Mouse (Mus musculus): ENCODE results near the gene Gsk3b. TPM values are rescaled to one million over a fixed set of nuclear protein-coding genes. Genes with fewer than 3 reads are reported as not detected.

Gene Gsk3b
- polyA plus RNA-seq, 1 experiment from 2014 or later = 171 TPM

DNA sequence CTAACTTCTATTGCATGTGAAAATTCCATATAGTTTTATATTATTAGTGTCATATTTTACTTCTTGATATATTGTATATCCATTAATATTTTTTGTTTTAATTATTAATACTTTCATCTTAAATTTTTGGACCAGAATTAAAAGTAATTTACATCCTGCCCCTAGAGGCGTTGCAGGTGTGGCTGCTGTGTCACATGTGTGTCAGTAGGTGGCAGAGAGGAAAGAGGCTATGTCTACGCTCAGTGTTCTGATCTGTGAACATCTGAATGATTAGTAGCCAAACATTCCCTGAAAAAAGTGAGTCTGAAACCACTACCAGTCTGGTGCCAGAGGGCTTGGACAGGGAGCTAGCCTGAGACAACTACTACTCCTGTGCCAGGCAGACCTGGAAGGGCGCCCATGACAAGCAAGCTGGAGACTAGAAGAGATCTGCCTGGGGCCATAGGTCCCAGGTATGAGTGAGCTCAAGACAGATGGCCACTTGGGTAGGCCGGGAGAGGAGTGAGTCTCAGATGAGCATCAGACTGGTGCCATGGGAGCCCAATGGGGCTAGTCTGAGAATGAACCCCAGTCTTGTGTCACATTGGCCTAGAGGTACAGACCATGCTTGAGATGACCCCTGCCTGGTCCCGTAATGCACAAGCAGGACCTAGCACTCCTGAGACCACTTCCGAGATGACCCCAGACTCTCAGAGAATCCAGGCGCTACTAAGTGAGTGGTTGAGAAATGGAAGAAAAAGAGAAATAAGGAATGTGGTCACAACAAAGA lies 69.2 kb downstream of the Gsk3b start:
- H3K4me3 ChIP-seq (replicated peaks; ENCODE audit: low read length) = no peak overlapping the region
- no peak overlapping the region for H3K9ac ChIP-seq
- H3K9me3 ChIP-seq (ENCODE audit: control insufficient read depth, low read length) = no peaks in the 10 kb centered on the region
- no peaks in the 10 kb centered on the region for H3K36me3 ChIP-seq (replicated peaks; ENCODE audit: control insufficient read depth, insufficient read depth)
- no peak overlapping the region for H3K4me2 ChIP-seq (replicated peaks)
- H3K27me3 ChIP-seq (ENCODE audit: control insufficient read depth, insufficient read depth, low read length) = no peaks in the 10 kb centered on the region
- WGBS = 92% methylated on average over 7 of the region's 7 CpGs
- H3K27ac ChIP-seq = no peak overlapping the region
- peaks cover 3% of the 10 kb centered on the region; the same call in 1 of the 2 replicates for H3K4me1 ChIP-seq (replicated peaks; ENCODE audit: control insufficient read depth, insufficient read depth, low read length)
- DNase-seq (ENCODE audit: low spot score) (no peak), ATAC-seq (ENCODE audit: low FRiP score) (peak; percentile 25; the same call in 1 of the 2 replicates)

DNA sequence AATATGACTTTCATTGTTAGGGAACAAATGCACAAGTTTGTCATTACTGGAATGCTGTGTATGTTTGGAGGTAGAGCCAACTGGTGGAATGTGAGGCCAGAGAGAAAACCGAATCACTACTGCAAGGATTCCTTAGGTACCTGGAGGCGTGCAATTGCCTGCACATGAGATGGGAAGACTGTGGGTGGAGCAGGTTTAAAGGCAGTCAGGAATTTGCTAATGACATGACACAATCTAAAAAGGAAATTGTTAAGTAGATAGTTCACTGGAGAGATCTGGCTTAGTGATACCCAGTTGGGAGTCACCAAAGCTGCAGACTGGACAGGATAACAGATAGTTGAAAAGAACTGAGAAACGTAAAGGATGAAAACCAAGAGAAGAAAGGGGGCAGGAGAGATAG lies 73.2 kb downstream of the Gsk3b start:
- H3K36me3 ChIP-seq (replicated peaks; ENCODE audit: control insufficient read depth, insufficient read depth) = no peaks in the 10 kb centered on the region
- H3K4me3 ChIP-seq (replicated peaks; ENCODE audit: low read length) = no peak overlapping the region
- no peak for ATAC-seq (ENCODE audit: low FRiP score)
- H3K27me3 ChIP-seq (ENCODE audit: control insufficient read depth, insufficient read depth, low read length) = no peaks in the 10 kb centered on the region
- no peak for DNase-seq (ENCODE audit: low spot score)
- no peaks in the 10 kb centered on the region; the same call in 1 of the 2 replicates for H3K4me1 ChIP-seq (replicated peaks; ENCODE audit: control insufficient read depth, insufficient read depth, low read length)
- H3K27ac ChIP-seq = peak overlapping the region; percentile 5; the same call in 1 of the 2 replicates
- no peak overlapping the region for H3K4me2 ChIP-seq (replicated peaks)
- 91% methylated on average over 3 of the region's 3 CpGs for WGBS
- H3K9me3 ChIP-seq (ENCODE audit: control insufficient read depth, low read length) = no peaks in the 10 kb centered on the region
- no peak overlapping the region for H3K9ac ChIP-seq

DNA sequence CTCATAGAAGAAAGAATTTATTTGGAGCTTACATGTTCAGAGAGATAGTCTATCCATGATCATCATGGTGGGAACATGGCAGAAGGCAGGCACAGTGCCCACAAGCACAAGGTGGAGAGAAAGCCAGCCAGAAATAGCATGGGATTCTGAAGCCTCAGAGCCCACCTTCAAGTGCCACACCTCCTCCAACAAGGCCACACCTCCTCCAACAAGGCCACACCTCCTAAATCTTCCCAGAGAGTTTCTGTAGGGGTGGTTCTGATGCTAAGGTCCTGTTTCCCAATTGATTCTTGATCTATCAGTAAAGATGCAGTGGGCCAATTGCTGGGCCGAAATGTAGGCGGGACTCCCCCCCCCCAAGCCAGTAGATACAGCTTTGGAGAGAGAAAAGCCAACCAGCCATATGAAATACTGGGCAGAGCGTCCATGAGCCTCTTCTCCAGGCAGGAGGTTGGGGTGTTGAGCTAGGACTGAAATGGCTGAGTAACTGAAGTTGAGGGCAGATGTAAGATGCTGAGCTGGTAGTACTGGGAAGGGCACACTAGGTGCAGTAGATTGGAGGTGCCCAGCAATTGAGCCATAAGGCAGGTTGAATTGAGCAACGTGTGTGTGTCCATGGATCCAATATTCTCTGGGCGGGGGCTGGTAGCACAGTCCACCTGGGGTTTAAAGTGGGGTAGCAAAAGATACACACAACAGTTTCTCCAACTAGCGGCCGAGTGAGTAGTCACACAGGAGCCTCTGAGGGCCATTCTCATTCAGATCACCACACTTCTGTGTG lies 76.2 kb downstream of the Gsk3b start:
- H3K27ac ChIP-seq = no peak overlapping the region
- DNase-seq (ENCODE audit: low spot score) = no peak
- H3K4me2 ChIP-seq (replicated peaks) = no peak overlapping the region
- no peak for ATAC-seq (ENCODE audit: low FRiP score)
- no peaks in the 10 kb centered on the region for H3K4me1 ChIP-seq (replicated peaks; ENCODE audit: control insufficient read depth, insufficient read depth, low read length)
- 92% methylated on average over 7 of the region's 7 CpGs for WGBS
- no peaks in the 10 kb centered on the region for H3K9me3 ChIP-seq (ENCODE audit: control insufficient read depth, low read length)
- no peaks in the 10 kb centered on the region for H3K27me3 ChIP-seq (ENCODE audit: control insufficient read depth, insufficient read depth, low read length)
- no peaks in the 10 kb centered on the region for H3K36me3 ChIP-seq (replicated peaks; ENCODE audit: control insufficient read depth, insufficient read depth)
- no peak overlapping the region for H3K9ac ChIP-seq
- H3K4me3 ChIP-seq (replicated peaks; ENCODE audit: low read length) = no peak overlapping the region

DNA sequence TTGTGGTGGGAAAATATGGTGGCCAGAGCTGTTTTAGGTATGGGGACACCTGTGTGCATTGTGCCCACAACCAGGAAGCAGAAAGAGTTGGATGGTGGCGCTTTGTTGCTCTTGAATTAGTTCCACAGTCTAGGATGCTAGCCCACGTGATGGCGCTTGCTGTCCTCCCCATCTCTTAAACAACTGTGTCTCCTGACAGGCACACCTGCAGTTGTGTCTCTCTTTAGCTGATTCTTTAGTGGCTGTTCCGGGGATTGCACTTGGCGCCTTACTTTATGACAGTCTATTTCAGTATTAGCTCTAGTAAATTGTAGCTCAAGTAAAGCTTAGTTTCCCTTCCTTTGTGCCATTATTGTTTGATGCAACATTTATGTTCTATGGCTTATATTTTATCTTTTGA lies 80.2 kb downstream of the Gsk3b start:
- Histone ChIP-seq H3K4me3 (replicated peaks; ENCODE audit: low read length) (no peak overlapping the region), H3K36me3 (replicated peaks; ENCODE audit: control insufficient read depth, insufficient read depth) (peaks cover 13% of the 10 kb centered on the region; the same call in 1 of the 2 replicates), H3K9me3 (ENCODE audit: control insufficient read depth, low read length) (no peaks in the 10 kb centered on the region), H3K27me3 (ENCODE audit: control insufficient read depth, insufficient read depth, low read length) (no peaks in the 10 kb centered on the region), H3K27ac (no peak overlapping the region), H3K9ac (no peak overlapping the region), H3K4me1 (replicated peaks; ENCODE audit: control insufficient read depth, insufficient read depth, low read length) (no peaks in the 10 kb centered on the region), H3K4me2 (replicated peaks) (no peak overlapping the region)
- no peak for DNase-seq (ENCODE audit: low spot score)
- no peak for ATAC-seq (ENCODE audit: low FRiP score)
- WGBS = 93% methylated on average over 5 of the region's 5 CpGs

DNA sequence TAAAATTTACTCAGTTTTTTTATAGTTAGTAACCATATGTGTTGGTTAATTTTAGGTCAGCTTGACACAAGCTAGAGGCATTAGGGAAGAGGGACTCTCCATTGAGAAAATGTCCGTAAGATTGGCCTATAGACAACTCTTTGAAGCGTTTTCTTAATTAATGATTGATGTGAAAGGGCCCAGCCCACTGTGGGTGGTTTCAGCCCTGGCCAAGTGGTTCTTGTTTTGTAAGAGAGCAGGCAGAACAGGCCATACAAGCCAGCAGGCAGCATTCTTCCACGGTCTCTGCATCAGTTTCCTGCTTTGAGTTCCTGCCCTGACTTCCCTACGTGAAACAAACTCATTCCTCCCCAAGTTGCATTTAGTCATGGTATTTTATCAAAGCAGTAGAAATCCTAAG lies 90.3 kb downstream of the Gsk3b start:
- Histone ChIP-seq H3K27ac (no peak overlapping the region), H3K4me2 (replicated peaks) (no peak overlapping the region), H3K36me3 (replicated peaks; ENCODE audit: control insufficient read depth, insufficient read depth) (no peaks in the 10 kb centered on the region), H3K4me1 (replicated peaks; ENCODE audit: control insufficient read depth, insufficient read depth, low read length) (no peaks in the 10 kb centered on the region), H3K4me3 (replicated peaks; ENCODE audit: low read length) (no peak overlapping the region), H3K9me3 (ENCODE audit: control insufficient read depth, low read length) (no peaks in the 10 kb centered on the region), H3K27me3 (ENCODE audit: control insufficient read depth, insufficient read depth, low read length) (no peaks in the 10 kb centered on the region), H3K9ac (no peak overlapping the region)
- whole genome bisulfite sequencing = 69% methylated on average over 4 of the region's 4 CpGs
- DNase-seq (ENCODE audit: low spot score) (no peak), ATAC-seq (ENCODE audit: low FRiP score) (no peak)

DNA sequence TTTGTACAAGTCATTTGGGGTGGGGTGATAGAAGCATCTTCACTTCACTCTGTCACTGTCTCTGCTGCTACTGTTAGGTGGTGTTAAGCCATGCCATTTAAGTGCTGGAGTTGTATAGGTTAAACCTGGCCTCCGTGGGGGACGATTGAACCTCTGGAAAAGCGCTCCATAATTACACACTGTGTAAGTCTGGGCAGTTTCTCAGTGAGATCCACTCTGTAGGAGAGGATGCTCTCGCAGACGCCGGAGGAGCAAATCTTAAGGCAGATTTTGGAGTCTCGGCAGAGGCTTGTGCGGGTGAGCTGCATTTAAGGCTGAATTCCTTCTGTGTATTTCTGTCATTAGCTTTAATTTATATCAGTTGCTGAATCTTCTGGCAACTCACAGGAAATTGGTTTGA lies 92.6 kb downstream of the Gsk3b start:
- DNase-seq (ENCODE audit: low spot score) (no peak), ATAC-seq (ENCODE audit: low FRiP score) (0 out of 2 replicates have a peak, but pooled peaks have one; percentile 7)
- 88% methylated on average over 8 of the region's 8 CpGs for WGBS
- Histone ChIP-seq H3K4me3 (replicated peaks; ENCODE audit: low read length) (no peak overlapping the region), H3K4me1 (replicated peaks; ENCODE audit: control insufficient read depth, insufficient read depth, low read length) (no peaks in the 10 kb centered on the region), H3K9me3 (ENCODE audit: control insufficient read depth, low read length) (no peaks in the 10 kb centered on the region), H3K4me2 (replicated peaks) (no peak overlapping the region), H3K27me3 (ENCODE audit: control insufficient read depth, insufficient read depth, low read length) (no peaks in the 10 kb centered on the region), H3K9ac (no peak overlapping the region), H3K27ac (no peak overlapping the region), H3K36me3 (replicated peaks; ENCODE audit: control insufficient read depth, insufficient read depth) (peaks cover 13% of the 10 kb centered on the region)

DNA sequence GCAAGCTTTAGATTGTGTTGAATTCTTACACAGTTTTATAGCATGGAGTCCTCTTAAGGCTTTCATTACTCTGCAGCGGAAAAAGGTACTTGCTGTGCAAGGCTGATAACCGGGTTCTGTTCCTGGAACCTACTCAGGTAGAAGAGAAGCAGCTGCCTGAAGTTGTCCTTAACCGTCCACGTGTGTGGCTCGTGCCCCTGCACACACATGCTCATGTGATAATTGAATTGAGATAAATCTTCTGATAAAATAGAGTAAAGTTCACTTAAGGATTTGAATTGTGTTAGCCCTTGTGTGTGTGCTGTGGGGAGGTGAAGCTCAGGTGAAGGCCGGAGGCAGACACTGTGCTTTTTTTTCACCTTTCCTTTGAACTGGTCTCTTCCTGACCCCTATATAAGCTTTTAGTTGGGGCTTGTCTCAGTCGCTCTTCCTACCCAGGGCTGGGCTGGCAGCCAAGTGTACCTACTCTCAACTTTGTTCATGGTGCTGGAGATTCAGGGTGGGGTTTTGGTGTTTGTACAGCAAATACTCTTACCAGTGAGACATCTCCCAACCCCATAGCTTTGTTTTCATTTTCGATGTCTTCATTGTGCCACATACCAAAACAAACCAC lies 96.0 kb downstream of the Gsk3b start:
- WGBS = 90% methylated on average over 8 of the region's 8 CpGs
- Histone ChIP-seq H3K4me1 (replicated peaks; ENCODE audit: control insufficient read depth, insufficient read depth, low read length) (no peaks in the 10 kb centered on the region), H3K9ac (no peak overlapping the region), H3K36me3 (replicated peaks; ENCODE audit: control insufficient read depth, insufficient read depth) (peaks cover 38% of the 10 kb centered on the region), H3K4me2 (replicated peaks) (no peak overlapping the region), H3K27ac (no peak overlapping the region), H3K27me3 (ENCODE audit: control insufficient read depth, insufficient read depth, low read length) (no peaks in the 10 kb centered on the region), H3K4me3 (replicated peaks; ENCODE audit: low read length) (no peak overlapping the region), H3K9me3 (ENCODE audit: control insufficient read depth, low read length) (no peaks in the 10 kb centered on the region)
- ATAC-seq (ENCODE audit: low FRiP score) (no peak), DNase-seq (ENCODE audit: low spot score) (no peak)

DNA sequence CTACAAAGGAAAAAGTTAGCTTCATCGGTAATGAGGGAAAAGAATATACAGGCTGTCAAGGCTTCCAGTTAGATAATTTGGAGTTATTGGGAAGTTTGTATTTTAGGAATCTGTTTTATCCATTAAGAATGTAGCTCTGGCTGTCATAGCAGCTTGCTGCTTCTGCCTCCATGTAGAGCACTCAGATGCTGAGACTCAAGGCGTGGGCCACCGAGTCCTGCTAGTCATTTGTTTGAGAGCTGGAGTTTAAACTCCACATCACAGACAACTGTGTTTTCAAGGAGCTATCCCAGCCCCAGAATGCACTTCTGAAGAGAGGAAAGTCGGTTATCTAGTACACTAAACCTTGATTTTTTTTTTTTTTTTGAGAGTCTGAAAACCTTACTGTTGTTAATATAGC lies 101.2 kb downstream of the Gsk3b start:
- Histone ChIP-seq H3K4me3 (replicated peaks; ENCODE audit: low read length) (no peak overlapping the region), H3K36me3 (replicated peaks; ENCODE audit: control insufficient read depth, insufficient read depth) (peaks cover 63% of the 10 kb centered on the region), H3K4me1 (replicated peaks; ENCODE audit: control insufficient read depth, insufficient read depth, low read length) (no peaks in the 10 kb centered on the region), H3K9me3 (ENCODE audit: control insufficient read depth, low read length) (no peaks in the 10 kb centered on the region), H3K27ac (no peak overlapping the region), H3K4me2 (replicated peaks) (no peak overlapping the region), H3K9ac (no peak overlapping the region), H3K27me3 (ENCODE audit: control insufficient read depth, insufficient read depth, low read length) (no peaks in the 10 kb centered on the region)
- ATAC-seq (ENCODE audit: low FRiP score) = no peak
- no peak for DNase-seq (ENCODE audit: low spot score)
- WGBS = 97% methylated on average over 4 of the region's 4 CpGs

DNA sequence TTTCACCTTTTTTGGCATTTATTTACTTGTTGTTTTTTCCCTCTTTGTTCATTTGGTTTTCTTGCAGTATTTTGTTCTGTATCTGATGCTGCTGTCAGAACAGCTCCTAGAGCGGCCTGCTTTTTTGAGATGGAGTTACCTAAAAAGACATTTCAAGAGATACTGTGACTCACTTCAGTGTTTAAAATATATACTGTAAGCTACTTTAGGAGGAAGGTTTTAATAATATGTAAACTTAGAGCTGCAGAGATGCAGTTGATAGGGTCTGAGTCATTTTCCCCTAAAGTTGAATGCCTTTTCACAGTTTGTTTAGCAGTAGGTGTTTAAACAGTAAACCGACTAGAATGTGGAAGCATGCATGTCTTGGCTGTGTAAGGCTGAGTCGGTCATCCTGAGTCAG lies 101.7 kb downstream of the Gsk3b start:
- H3K27ac ChIP-seq = no peak overlapping the region
- no peak overlapping the region for H3K4me2 ChIP-seq (replicated peaks)
- no peaks in the 10 kb centered on the region for H3K9me3 ChIP-seq (ENCODE audit: control insufficient read depth, low read length)
- H3K4me1 ChIP-seq (replicated peaks; ENCODE audit: control insufficient read depth, insufficient read depth, low read length) = no peaks in the 10 kb centered on the region
- H3K4me3 ChIP-seq (replicated peaks; ENCODE audit: low read length) = no peak overlapping the region
- no peak for ATAC-seq (ENCODE audit: low FRiP score)
- H3K9ac ChIP-seq = no peak overlapping the region
- 92% methylated on average over 3 of the region's 3 CpGs for WGBS
- peaks cover 66% of the 10 kb centered on the region for H3K36me3 ChIP-seq (replicated peaks; ENCODE audit: control insufficient read depth, insufficient read depth)
- no peak for DNase-seq (ENCODE audit: low spot score)
- H3K27me3 ChIP-seq (ENCODE audit: control insufficient read depth, insufficient read depth, low read length) = no peaks in the 10 kb centered on the region
